Comparison of ENCODE assay signal across 22 mouse cellular contexts in the genomic region with DNA sequence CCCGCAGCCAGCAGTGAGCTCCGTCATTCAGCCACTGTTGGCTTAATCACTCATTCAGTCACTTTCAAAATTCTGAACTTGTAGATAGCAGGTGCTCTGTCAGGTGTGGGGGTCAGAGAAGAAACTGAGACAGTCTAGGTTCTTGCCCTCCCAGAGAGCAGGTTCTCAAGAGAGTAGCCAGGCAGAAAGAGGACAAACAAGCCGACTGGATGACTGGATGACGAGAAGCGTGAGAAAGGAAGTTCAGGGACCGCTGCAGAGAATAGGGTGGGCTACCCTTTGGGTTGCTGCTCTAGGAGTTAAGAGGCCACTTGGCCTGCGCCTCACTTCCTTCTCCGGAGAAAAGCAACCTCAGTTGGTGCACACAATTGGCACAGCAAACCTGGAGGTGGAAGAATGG. TPM values are rescaled to one million over a fixed set of nuclear protein-coding genes. Genes with fewer than 3 reads are reported as not detected.
DNase-seq lines count a peak whose midpoint lies in the region; ATAC-seq lines count a peak whose summit lies in the region.
"Had no signal": no experiment of that assay in that cellular context is flagged by ENCODE, and none has a peak within 500 bp of the region (broad histone marks: within the 10 kb centered on the region; RNA-seq: fewer than 3 reads in every experiment).

No protein-coding gene starts in this region.

- no peak overlapping the region for H3K27ac ChIP-seq in heart, embryonic 10.5 days
- H3K27ac ChIP-seq in kidney, embryonic 15.5 days, result no peak overlapping the region
- H3K27ac ChIP-seq: embryonic facial prominence, embryonic 13.5 days; embryonic facial prominence, embryonic 15.5 days; forebrain, embryonic 10.5 days; forebrain, embryonic 12.5 days had no signal

- WGBS in heart, embryonic 10.5 days, result 77% methylated on average over 8 of the region's 8 CpGs
- 52% methylated on average over 8 of the region's 8 CpGs for whole genome bisulfite sequencing in kidney, embryonic 15.5 days

- H3K9me3 ChIP-seq in heart, embryonic 10.5 days, result no peaks in the 10 kb centered on the region
- no peaks in the 10 kb centered on the region for H3K9me3 ChIP-seq in kidney, embryonic 15.5 days (replicated peaks)
- H3K9me3 ChIP-seq: embryonic facial prominence, embryonic 13.5 days; embryonic facial prominence, embryonic 15.5 days; forebrain, embryonic 10.5 days; forebrain, embryonic 12.5 days had no signal

- no peaks in the 10 kb centered on the region for H3K36me3 ChIP-seq in heart, embryonic 10.5 days
- no peaks in the 10 kb centered on the region for H3K36me3 ChIP-seq in kidney, embryonic 15.5 days
- H3K36me3 ChIP-seq: embryonic facial prominence, embryonic 13.5 days; embryonic facial prominence, embryonic 15.5 days; forebrain, embryonic 10.5 days; forebrain, embryonic 12.5 days had no signal

- no peak overlapping the region for H3K9ac ChIP-seq in kidney, embryonic 15.5 days
- H3K9ac ChIP-seq: embryonic facial prominence, embryonic 13.5 days; embryonic facial prominence, embryonic 15.5 days; forebrain, embryonic 12.5 days had no signal

- peak; percentile 63 for DNase-seq in heart, embryonic 10.5 days (ENCODE audit: low spot score)
- no peak for DNase-seq in heart, postnatal 4 days
- no peak for DNase-seq in kidney, postnatal 36 days
- peak; percentile 34 for DNase-seq in testis, postnatal 10 days (ENCODE audit: low spot score)
- DNase-seq in testis, postnatal 14 days (ENCODE audit: low spot score), result no peak
- DNase-seq: adrenal gland, adult 2 months; adrenal gland, postnatal 10 days; adrenal gland, postnatal 25 days; cerebellum, adult 11 months; cerebellum, adult 18-20 months; cerebellum, adult 8-10 months; cerebellum, adult 9-11 months; cerebellum, postnatal 14 days; cerebellum, postnatal 36 days; embryo, embryonic 11 days had no signal

- peak; percentile 34; the same call in 1 of the 2 replicates for ATAC-seq in kidney, embryonic 15.5 days (replicated peaks; ENCODE audit: low FRiP score)
- ATAC-seq: forebrain, embryonic 14.5 days had no signal

- H3K27me3 ChIP-seq in heart, embryonic 10.5 days (ENCODE audit: insufficient read depth, poor library complexity, severe bottlenecking), result no peaks in the 10 kb centered on the region
- H3K27me3 ChIP-seq in kidney, embryonic 15.5 days, result no peaks in the 10 kb centered on the region
- H3K27me3 ChIP-seq: embryonic facial prominence, embryonic 13.5 days; embryonic facial prominence, embryonic 15.5 days; forebrain, embryonic 12.5 days had no signal

- H3K4me1 ChIP-seq in heart, embryonic 10.5 days, result peaks cover 3% of the 10 kb centered on the region; the same call in 1 of the 2 replicates
- H3K4me1 ChIP-seq in kidney, embryonic 15.5 days, result peaks cover 13% of the 10 kb centered on the region
- H3K4me1 ChIP-seq: embryonic facial prominence, embryonic 15.5 days; forebrain, embryonic 12.5 days had no signal

- H3K4me3 ChIP-seq in heart, embryonic 10.5 days, result no peak overlapping the region
- H3K4me3 ChIP-seq in kidney, embryonic 15.5 days (replicated peaks), result no peak overlapping the region
- H3K4me3 ChIP-seq: embryonic facial prominence, embryonic 13.5 days; embryonic facial prominence, embryonic 15.5 days; erythroblast, embryonic 14.5 days; forebrain, embryonic 10.5 days; forebrain, embryonic 12.5 days had no signal

- no peak overlapping the region for H3K4me2 ChIP-seq in kidney, embryonic 15.5 days
- H3K4me2 ChIP-seq: embryonic facial prominence, embryonic 13.5 days; embryonic facial prominence, embryonic 15.5 days; forebrain, embryonic 12.5 days had no signal

RNA-seq across cellular contexts. Expression of gene Zfp281, which starts 28.8 kb away (rescaled TPM):
- 15.6 and 22.5 TPM in 2 replicates for polyA plus RNA-seq in heart, embryonic 10.5 days (2016; fragmentation: Nextera tagmentation; extraction: Ambion mirVana)
- 10 to 100 TPM; 14.2 TPM for total RNA-seq in heart, postnatal 4 days (2021)
- 23.0 and 23.1 TPM in 2 replicates for polyA plus RNA-seq in kidney, embryonic 15.5 days (2015; fragmentation: Nextera tagmentation; extraction: Ambion mirVana)

Comparison
In these comparisons a context has a peak if more than half of its experiments do, and no peak if none do; other contexts are left out.
1. DNase-seq: peak in heart, embryonic 10.5 days (single experiment) and testis, postnatal 10 days (single experiment); none in heart, postnatal 4 days (single experiment), kidney, postnatal 36 days (0 of 2) and testis, postnatal 14 days (single experiment).